Mouse (Mus musculus) right cerebral cortex, adult 18-20 months (tissue): ENCODE results near the gene Pawr.
A peak's percentile ranks its signal among the peaks of the same experiment; 100 is the strongest.

Source experiments
- DNase-seq: peaks from one replicate; pipeline ENCODE4 v3.0.0; 2022; ENCODE audit warnings: mixed read lengths

Pawr gene

DNA sequence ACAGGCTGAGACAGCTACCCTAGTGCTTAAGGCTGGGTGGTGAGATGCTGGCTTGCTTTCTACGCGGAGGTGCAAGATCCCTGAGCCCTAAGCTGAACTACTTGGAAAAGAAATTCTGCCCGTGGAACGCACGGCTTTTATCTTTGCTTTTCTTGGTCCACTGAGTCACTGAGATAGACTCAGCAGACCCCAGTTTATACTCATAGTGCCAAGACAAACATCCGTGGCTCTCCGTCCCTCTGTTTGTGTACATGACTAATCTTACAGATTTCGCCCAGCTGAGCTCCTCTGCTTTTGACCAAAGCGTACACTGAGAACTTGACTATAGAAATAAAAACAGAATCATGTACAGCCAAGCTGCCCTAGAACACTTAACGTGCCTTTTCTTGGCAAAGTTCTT lies 113.7 kb downstream of the Pawr start:
- no peak for DNase-seq

- DNase-seq: peak; percentile 49
Measured at GRCm38 (mm10) chr10:108446041-108446931, 114.4 kb downstream of the Pawr start.

GRCm38 (mm10) chr10:108447211-108447610 lies 115.3 kb downstream of the Pawr start:
- no peak for DNase-seq

DNA sequence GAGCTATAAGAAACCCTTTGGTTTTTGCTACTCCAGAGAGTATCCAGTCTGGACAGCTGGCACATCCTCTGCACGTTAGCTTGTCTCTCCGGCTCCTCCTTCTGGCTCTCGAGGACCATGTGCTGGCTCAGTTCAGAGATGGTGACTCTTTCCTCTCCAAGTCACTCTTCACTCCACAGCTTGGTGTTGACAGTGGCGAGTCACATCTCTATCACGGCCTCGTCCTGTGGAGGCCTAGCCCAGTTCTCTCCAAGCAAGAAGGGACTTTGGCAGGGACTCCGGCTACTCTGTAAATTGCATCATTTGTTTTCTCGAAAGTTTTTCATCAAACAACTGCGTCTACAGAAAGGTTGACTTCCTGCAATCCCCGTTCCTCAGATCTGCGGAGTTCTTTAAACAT lies 116.5 kb downstream of the Pawr start:
- DNase-seq: no peak

- DNase-seq: no peak
Measured at GRCm38 (mm10) chr10:108450401-108450800, 118.5 kb downstream of the Pawr start.

GRCm38 (mm10) chr10:108451516-108451915 lies 119.6 kb downstream of the Pawr start:
- DNase-seq: no peak

- no peak for DNase-seq
Measured at GRCm38 (mm10) chr10:108452421-108452820, 120.5 kb downstream of the Pawr start.

DNA sequence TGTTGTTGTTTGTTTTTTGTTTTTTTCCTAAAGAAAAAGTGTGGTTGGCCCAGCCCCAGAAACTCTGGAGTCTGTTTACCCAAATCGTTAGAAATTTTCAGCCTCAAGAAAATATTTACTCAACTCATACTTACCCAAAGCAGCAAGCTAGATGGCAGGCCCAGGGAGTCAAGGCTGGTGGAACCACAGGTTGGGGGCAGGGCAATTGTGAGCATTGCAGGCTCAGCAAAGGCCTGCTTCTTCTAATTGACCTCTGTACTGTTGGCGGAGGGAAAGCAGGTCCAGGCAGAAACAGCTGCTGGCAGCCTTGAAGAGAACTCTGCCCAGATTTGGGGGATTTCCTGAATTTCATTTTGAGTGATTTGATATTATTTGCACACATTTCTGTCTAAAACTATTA lies 121.6 kb downstream of the Pawr start:
- DNase-seq: no peak

- DNase-seq: peak; percentile 81
Measured at GRCm38 (mm10) chr10:108454691-108455117, 122.8 kb downstream of the Pawr start.

DNA sequence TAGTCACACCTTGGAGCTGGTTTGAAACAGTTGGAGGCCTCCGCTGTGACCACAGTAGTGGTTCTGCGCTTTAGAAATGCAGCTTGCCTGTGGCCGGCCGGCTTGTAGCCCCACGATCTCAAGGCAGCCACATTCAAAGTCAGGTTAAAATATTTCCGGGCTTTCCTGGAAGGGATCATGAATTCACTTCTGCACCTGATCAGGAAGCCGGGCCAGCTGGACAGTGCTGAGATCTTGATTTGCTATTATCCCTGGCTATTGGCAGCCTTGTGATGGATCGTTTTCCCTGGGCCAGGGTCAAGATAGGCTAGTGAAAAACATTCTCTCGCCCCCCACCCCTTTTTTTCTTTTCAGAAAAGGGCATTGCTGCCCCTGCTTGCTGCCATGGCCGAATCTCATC lies 123.3 kb downstream of the Pawr start:
- no peak for DNase-seq

DNA sequence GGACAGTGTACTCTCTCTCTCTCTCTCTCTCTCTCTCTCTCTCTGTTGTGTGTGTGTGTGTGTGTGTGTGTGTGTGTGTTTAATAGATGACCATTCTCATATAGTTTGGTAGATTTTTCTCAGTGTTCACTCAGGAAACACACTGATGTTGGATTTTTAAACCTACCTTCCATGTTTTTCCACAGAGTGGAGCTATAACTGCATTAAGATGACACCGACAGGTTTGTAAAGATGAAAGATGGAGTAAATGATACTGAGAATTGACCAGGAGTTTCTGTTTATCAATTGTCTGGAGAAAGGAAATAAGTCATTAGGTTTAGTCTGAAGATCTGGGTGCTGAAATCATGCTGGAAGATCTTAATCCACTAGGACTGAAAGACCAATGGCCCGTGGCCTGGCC lies 124.0 kb downstream of the Pawr start:
- no peak for DNase-seq

GRCm38 (mm10) chr10:108457054-108457453 lies 125.1 kb downstream of the Pawr start:
- DNase-seq: no peak

DNA sequence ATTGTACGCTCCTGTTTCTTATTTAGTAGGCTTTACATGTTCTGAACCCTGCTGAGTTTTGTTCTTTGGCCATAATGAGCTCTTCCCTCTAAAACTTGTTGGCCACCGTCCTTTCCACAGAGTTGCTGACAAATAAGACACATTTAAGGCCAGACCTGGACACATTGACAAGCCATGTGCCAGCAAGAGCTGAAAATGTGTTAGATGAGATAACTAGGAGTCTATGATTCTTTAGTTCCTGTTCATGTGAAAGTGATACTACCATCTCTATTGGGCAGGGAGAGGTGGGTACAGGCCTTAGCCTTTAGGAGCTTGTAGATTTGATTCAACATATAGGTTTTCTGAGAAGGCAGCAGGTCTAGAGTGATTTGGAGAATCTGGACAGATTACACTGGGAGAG lies 129.9 kb downstream of the Pawr start:
- DNase-seq: no peak
